Mouse (Mus musculus): ENCODE results near the gene Synpr. TPM values are rescaled to one million over a fixed set of nuclear protein-coding genes. Genes with fewer than 3 reads are reported as not detected.

The Synpr gene
- 55.3 and 55.5 TPM in 2 replicates for polyA plus RNA-seq (2012; rRNA removed)

GRCm38 (mm10) chr14:13284091-13284844 is at the start of gene Synpr:
Synpr (plus strand) TSS chr14:13284780.

Measured in central nervous system, embryonic 18 days (tissue).